Mouse (Mus musculus): ENCODE measurements around the gene Fam216a.

GRCm38 (mm10) chr5:122391786-122392180, 19.6 kb upstream of the Fam216a start, which contains the start of gene Arpc3:
- TF ChIP-seq CTCF (IDR thresholded peaks at IDR 0.05; ENCODE audit: low read depth) (peak; percentile 98), EP300 (IDR thresholded peaks at IDR 0.05; ENCODE audit: low read depth) (no peak)

Measured in liver, postnatal 0 days (tissue).